Mouse (Mus musculus) brain, embryonic 14.5 days (tissue): ENCODE data around the gene Erp27.

Experiments
- CTCF ChIP-seq: fragments of 200-500 bp; IDR thresholded peaks from 2 replicates; pipeline ENCODE4 v1.5.1; 2012; ENCODE audit warnings: inconsistent platforms, mild to moderate bottlenecking, moderate library complexity, borderline replicate concordance; ENCODE audit not compliant: insufficient read depth, insufficient read length; ENCODE audit errors: extremely low read depth
- POLR2A ChIP-seq: fragments of 200-500 bp; IDR thresholded peaks from 2 replicates; pipeline ENCODE4 v1.6.1; 2012; ENCODE audit warnings: mild to moderate bottlenecking, inconsistent platforms, borderline replicate concordance; ENCODE audit not compliant: poor library complexity, insufficient read depth, insufficient read length, severe bottlenecking; ENCODE audit errors: extremely low read depth

- TF ChIP-seq POLR2A (no peak), CTCF (no peak)
Measured at GRCm38 (mm10) chr6:136900369-136901009, 21.5 kb downstream of the Erp27 start.
